In the genomic region with DNA sequence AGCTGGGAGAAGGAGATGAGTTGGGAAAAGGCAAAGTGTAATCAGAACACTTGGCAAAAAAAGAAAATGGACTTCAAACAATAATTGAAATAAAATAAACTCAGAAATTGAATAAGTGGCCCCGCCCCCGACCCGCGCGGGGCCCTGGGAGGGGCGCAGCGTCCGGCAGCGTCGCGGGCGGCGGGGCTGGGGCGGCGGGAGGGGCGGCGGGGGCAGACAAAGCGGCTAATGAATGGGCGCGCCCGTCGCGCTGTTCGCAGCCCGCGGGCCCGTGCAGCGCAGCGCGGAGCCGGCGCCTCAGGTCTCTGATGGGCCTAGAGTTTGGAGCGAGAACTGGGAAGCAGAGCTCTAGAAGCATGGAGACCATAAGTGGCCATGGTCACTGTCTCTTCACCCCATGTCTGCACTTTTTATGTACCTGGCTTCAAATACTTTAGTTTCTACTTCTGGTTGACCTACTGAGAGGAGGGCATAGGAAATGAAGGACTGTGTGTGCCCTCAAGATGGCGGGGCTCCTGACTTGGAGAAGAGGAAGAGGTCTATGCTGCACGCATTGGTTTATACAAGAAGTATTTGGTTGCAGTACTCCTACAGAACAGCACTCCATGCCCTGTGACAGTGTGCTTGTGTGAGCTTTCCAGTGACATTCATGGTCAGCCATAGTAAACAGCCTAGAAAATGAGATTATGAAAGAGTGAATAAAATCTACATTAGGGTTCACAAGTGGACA, we compare ENCODE assay signal across 8 mouse cellular contexts.
DNase-seq lines count a peak whose midpoint lies in the region; ATAC-seq and TF ChIP-seq lines count a peak whose summit lies in the region.
"Not testable (repeated sequence)": the region's sequence is repeated elsewhere in the genome, so short reads cannot be mapped to it uniquely, and the experiment has no call there.

No protein-coding gene starts in this region.

- H3K27ac ChIP-seq in cerebellum, adult 2 months (ENCODE audit: insufficient read depth, low read length); embryonic facial prominence, embryonic 12.5 days; hindbrain, embryonic 12.5 days; kidney, postnatal 0 days; liver, embryonic 14.5 days; midbrain, embryonic 13.5 days; stomach, embryonic 14.5 days (ENCODE audit: low read length): not testable (repeated sequence)

- TF ChIP-seq POLR2A in cerebellum, adult 2 months (IDR thresholded peaks at IDR 0.05; ENCODE audit: borderline replicate concordance, insufficient read depth, low read length): not testable (repeated sequence)

- not testable (repeated sequence) for H3K9me3 ChIP-seq in embryonic facial prominence, embryonic 12.5 days; hindbrain, embryonic 12.5 days (replicated peaks); kidney, postnatal 0 days (replicated peaks; ENCODE audit: low read length); liver, embryonic 14.5 days (ENCODE audit: control insufficient read depth, low read length); midbrain, embryonic 13.5 days; stomach, embryonic 14.5 days (ENCODE audit: control insufficient read depth, low read depth, low read length)

- ATAC-seq in embryonic facial prominence, embryonic 12.5 days (ENCODE audit: insufficient number of reproducible peaks, insufficient read depth, low FRiP score, low TSS enrichment): peak; percentile 69; the same call in 1 of the 2 replicates
- ATAC-seq in frontal cortex, adult (ENCODE audit: low TSS enrichment): peak; percentile 70
- peak; percentile 94 for ATAC-seq in hindbrain, embryonic 12.5 days (ENCODE audit: low FRiP score)
- ATAC-seq in kidney, postnatal 0 days (replicated peaks; ENCODE audit: low FRiP score, low read depth): peak; percentile 46; the same call in 1 of the 2 replicates
- ATAC-seq in liver, embryonic 14.5 days (ENCODE audit: insufficient read depth): not testable (repeated sequence)
- ATAC-seq in midbrain, embryonic 13.5 days: peak; percentile 91
- peak; percentile 80; the same call in 1 of the 2 replicates for ATAC-seq in stomach, embryonic 14.5 days (ENCODE audit: insufficient number of reproducible peaks, insufficient read depth, low FRiP score, low read depth)

- TF ChIP-seq EP300 in liver, embryonic 14.5 days (IDR thresholded peaks at IDR 0.05; ENCODE audit: low read depth): not testable (repeated sequence)

- H3K4me1 ChIP-seq in cerebellum, adult 2 months (ENCODE audit: control insufficient read depth, insufficient read depth, low read length); embryonic facial prominence, embryonic 12.5 days; hindbrain, embryonic 12.5 days; kidney, postnatal 0 days (replicated peaks; ENCODE audit: insufficient read depth, low read length); liver, embryonic 14.5 days (replicated peaks; ENCODE audit: control insufficient read depth in 2 of 2, insufficient read depth in 2 of 2, low read length in 1 of 2); midbrain, embryonic 13.5 days (replicated peaks); stomach, embryonic 14.5 days (ENCODE audit: control insufficient read depth, insufficient read depth, low read length): not testable (repeated sequence)

- TF ChIP-seq CTCF in cerebellum, adult 2 months (IDR thresholded peaks at IDR 0.05; ENCODE audit: borderline replicate concordance, insufficient read depth, low read depth, low read length); kidney, postnatal 0 days (IDR thresholded peaks at IDR 0.05; ENCODE audit: low read depth); liver, embryonic 14.5 days (IDR thresholded peaks at IDR 0.05; ENCODE audit: low read depth): not testable (repeated sequence)

- not testable (repeated sequence) for H3K9ac ChIP-seq in embryonic facial prominence, embryonic 12.5 days; hindbrain, embryonic 12.5 days; kidney, postnatal 0 days (ENCODE audit: low read depth, low read length); liver, embryonic 14.5 days (replicated peaks); stomach, embryonic 14.5 days (replicated peaks; ENCODE audit: low read depth, low read length)
- peak overlapping the region; percentile 53; the same call in 1 of the 2 replicates for H3K9ac ChIP-seq in midbrain, embryonic 13.5 days (replicated peaks)

- peak overlapping the region; percentile 49 for H3K4me3 ChIP-seq in cerebellum, adult 2 months (replicated peaks; ENCODE audit: insufficient read depth, low read depth, low read length)
- H3K4me3 ChIP-seq in embryonic facial prominence, embryonic 12.5 days: peak overlapping the region; percentile 35
- H3K4me3 ChIP-seq in hindbrain, embryonic 12.5 days: peak overlapping the region; percentile 35
- H3K4me3 ChIP-seq in kidney, postnatal 0 days (replicated peaks; ENCODE audit: low read depth, low read length): 0 out of 2 replicates have a peak overlapping the region, but pooled peaks have one; percentile 16
- H3K4me3 ChIP-seq in liver, embryonic 14.5 days (ENCODE audit: insufficient read depth in 1 of 2, low read depth in 2 of 2, low read length in 2 of 2); stomach, embryonic 14.5 days (ENCODE audit: low read depth, low read length): not testable (repeated sequence)
- H3K4me3 ChIP-seq in midbrain, embryonic 13.5 days (replicated peaks): peak overlapping the region; percentile 47

- WGBS in cerebellum, adult 2 months: 3% methylated on average over 33 of the region's 35 CpGs
- WGBS in embryonic facial prominence, embryonic 12.5 days: 6% methylated on average over 19 of the region's 35 CpGs
- 4% methylated on average over 31 of the region's 35 CpGs for WGBS in hindbrain, embryonic 12.5 days
- WGBS in kidney, postnatal 0 days: 2% methylated on average over 27 of the region's 35 CpGs
- WGBS in liver, embryonic 14.5 days (ENCODE audit: insufficient replicate concordance): 0% methylated on average over 27 of the region's 35 CpGs
- whole genome bisulfite sequencing in midbrain, embryonic 13.5 days: 3% methylated on average over 35 of the region's 35 CpGs
- 3% methylated on average over 28 of the region's 35 CpGs for WGBS in stomach, embryonic 14.5 days

- peak; percentile 8 to 20 for DNase-seq in cerebellum, adult 2 months
- not testable (repeated sequence) for DNase-seq in kidney, postnatal 0 days (ENCODE audit: low spot score); liver, embryonic 14.5 days (ENCODE audit: low read depth in 3 of 3, low spot score in 3 of 3)

- H3K4me2 ChIP-seq in embryonic facial prominence, embryonic 12.5 days (replicated peaks): peak overlapping the region; percentile 54
- peak overlapping the region; percentile 59 for H3K4me2 ChIP-seq in hindbrain, embryonic 12.5 days (replicated peaks)
- H3K4me2 ChIP-seq in kidney, postnatal 0 days (ENCODE audit: low read length): peak overlapping the region; percentile 57
- peak overlapping the region; percentile 48 for H3K4me2 ChIP-seq in liver, embryonic 14.5 days (ENCODE audit: low read depth)
- peak overlapping the region; percentile 60 for H3K4me2 ChIP-seq in midbrain, embryonic 13.5 days (replicated peaks)
- H3K4me2 ChIP-seq in stomach, embryonic 14.5 days (replicated peaks; ENCODE audit: low read depth, low read length): peak overlapping the region; percentile 45

- H3K27me3 ChIP-seq in cerebellum, adult 2 months (ENCODE audit: control insufficient read depth, insufficient read depth, low read length); embryonic facial prominence, embryonic 12.5 days; hindbrain, embryonic 12.5 days; kidney, postnatal 0 days (ENCODE audit: insufficient read depth, low read length); liver, embryonic 14.5 days (ENCODE audit: control insufficient read depth, insufficient read depth, low read length); midbrain, embryonic 13.5 days; stomach, embryonic 14.5 days (ENCODE audit: control insufficient read depth, insufficient read depth, low read length): not testable (repeated sequence)

- not testable (repeated sequence) for H3K36me3 ChIP-seq in embryonic facial prominence, embryonic 12.5 days; hindbrain, embryonic 12.5 days; kidney, postnatal 0 days (ENCODE audit: insufficient read depth, low read length); liver, embryonic 14.5 days (replicated peaks; ENCODE audit: control insufficient read depth, insufficient read depth, low read depth); midbrain, embryonic 13.5 days; stomach, embryonic 14.5 days (ENCODE audit: control insufficient read depth, insufficient read depth, low read length)
